Mouse (Mus musculus): ENCODE measurements around the gene Gns.

DNA sequence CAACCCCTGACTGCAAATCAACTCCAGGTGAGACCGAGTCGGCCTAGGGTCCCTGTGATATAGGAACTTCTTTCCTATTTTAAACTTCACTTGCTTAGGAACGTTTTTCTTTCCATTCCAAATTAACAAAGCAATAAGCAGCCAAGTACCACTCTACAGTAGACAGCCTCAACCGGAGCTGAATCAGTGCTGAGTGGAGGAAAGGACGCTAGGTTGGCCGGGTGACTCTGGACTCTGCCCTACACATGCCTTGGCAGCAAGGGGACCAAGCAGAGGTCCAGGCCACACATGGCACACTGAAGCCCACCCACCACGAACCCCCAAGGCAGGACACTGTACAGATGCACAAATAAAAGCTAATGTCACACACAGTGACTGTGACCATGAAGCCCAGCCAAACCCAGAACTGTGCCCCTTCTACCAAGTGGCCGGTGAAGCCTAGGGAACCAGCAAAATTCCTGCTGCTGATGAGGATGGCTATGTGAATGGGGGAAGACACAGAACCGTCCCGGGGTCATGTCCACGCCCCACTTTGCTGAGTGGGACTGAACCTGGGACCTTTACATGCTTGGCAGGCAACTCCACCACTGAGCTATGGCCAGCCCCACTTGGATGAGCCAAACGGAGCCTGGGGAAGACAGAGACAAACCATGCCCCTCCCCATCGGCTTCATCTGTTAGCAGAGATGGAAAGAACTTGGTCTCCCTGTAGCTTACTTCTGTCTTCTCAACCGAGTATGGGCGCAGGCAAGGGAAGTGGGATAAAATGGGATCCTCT lies 66.1 kb downstream of the Gns start:
- TF ChIP-seq EP300 (IDR thresholded peaks at IDR 0.05; ENCODE audit: low read depth), result no peak
- no peak for TF ChIP-seq CTCF (IDR thresholded peaks at IDR 0.05; ENCODE audit: low read depth)

Data from liver, embryonic 14.5 days (tissue).